Mouse (Mus musculus) lung, postnatal 0 days (tissue): ENCODE data around the gene Nup210. TPM values are rescaled to one million over a fixed set of nuclear protein-coding genes. Genes with fewer than 3 reads are reported as not detected.
A peak's percentile ranks its signal among the peaks of the same experiment; 100 is the strongest.

ENCODE experiments used
- ATAC-seq: fragments of 200-750 bp; cut with Nextera tagmentation; 2 replicates; pipeline ENCODE4 v1.8.0; 2017; ENCODE audit warnings: moderate library complexity
- DNase-seq: peaks from one replicate; pipeline ENCODE4 v3.0.0-alpha.2; 2016; ENCODE audit warnings: low spot score
- H3K27ac ChIP-seq: fragments of 300-500 bp; sonication (generic); 2 replicates; pipeline ENCODE4 v1.5.1; 2014; ENCODE audit warnings: antibody characterized with exemption, mild to moderate bottlenecking, low read length, mixed read lengths
- H3K27me3 ChIP-seq: fragments of 300-500 bp; sonication (generic); replicated peaks from 2 replicates; pipeline ENCODE4 v1.6.1; 2014; ENCODE audit warnings: low read length, mixed read lengths; ENCODE audit not compliant: insufficient read depth
- H3K36me3 ChIP-seq: fragments of 300-500 bp; sonication (generic); 2 replicates; pipeline ENCODE4 v1.6.1; 2014; ENCODE audit warnings: low read length, mixed read lengths; ENCODE audit not compliant: insufficient read depth
- H3K4me1 ChIP-seq: fragments of 300-500 bp; sonication (generic); 2 replicates; pipeline ENCODE4 v1.6.1; 2014; ENCODE audit warnings: antibody characterized with exemption, low read depth, low read length, mixed read lengths; ENCODE audit not compliant: insufficient read depth
- H3K4me2 ChIP-seq: fragments of 300-500 bp; sonication (generic); replicated peaks from 2 replicates; pipeline ENCODE4 v1.6.1; 2014; ENCODE audit warnings: low read depth, mild to moderate bottlenecking, low read length, moderate library complexity, mixed read lengths
- H3K4me3 ChIP-seq: fragments of 300-500 bp; sonication (generic); 2 replicates; pipeline ENCODE4 v1.5.1; 2014; ENCODE audit warnings: low read depth, low read length
- H3K9ac ChIP-seq: fragments of 300-500 bp; sonication (generic); replicated peaks from 2 replicates; pipeline ENCODE4 v1.6.1; 2014; ENCODE audit warnings: low read depth, mild to moderate bottlenecking
- H3K9me3 ChIP-seq: fragments of 300-500 bp; sonication (generic); 2 replicates; pipeline ENCODE4 v1.6.1; 2016; ENCODE audit warnings: low read length, mixed read lengths
- CTCF ChIP-seq: IDR thresholded peaks from 2 replicates; pipeline ENCODE4 v1.5.1; 2016; ENCODE audit warnings: antibody characterized with exemption, mild to moderate bottlenecking
- EP300 ChIP-seq: IDR thresholded peaks from 2 replicates; pipeline ENCODE4 v1.6.1; 2016; ENCODE audit warnings: antibody characterized with exemption, mild to moderate bottlenecking, control low read depth
- WGBS: fragments of 180-500 bp; shearing (Covaris S2); extraction: QIAGEN DNeasy Blood & Tissue Kit; methylation state at CpG from one replicate; pipeline ENCODE4 v1.1.7; 2014; 5-methylcytosine and 5-hydroxymethylcytosine counted together
- polyA plus RNA-seq: library from polyadenylated mRNA; unstranded; fragments of >200 nt; fragmentation: Nextera tagmentation; extraction: Ambion mirVana; gene quantifications from 2 replicates; pipeline ENCODE4 v1.2.1, GENCODE M21; 2015

Nup210 gene
- polyA plus RNA-seq, 1 experiment from 2014 or later: 5.8 TPM

DNA sequence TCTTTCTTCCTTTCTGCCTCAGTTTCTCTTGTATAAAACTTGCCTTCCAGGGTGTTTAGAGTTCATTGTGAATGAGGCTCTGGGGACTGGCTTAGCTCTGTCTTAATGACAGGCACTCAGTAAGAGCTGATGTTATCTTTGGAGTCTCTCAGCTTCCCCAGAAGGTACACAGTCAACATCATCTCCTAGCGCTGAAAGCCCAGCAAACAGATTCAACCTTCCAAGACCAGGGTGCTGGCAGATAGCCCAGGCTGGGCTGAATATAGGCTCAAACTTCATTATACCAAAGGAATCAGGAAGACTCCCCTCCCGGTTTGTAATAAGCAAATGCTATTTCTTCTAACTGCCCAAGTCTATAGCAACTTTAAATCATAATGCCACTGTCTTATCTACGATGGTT is 38.7 kb upstream of the Nup210 start:
- Histone ChIP-seq H3K9ac (no peak overlapping the region), H3K4me3 (no peak overlapping the region), H3K36me3 (no peaks in the 10 kb centered on the region), H3K4me2 (no peak overlapping the region), H3K4me1 (no peaks in the 10 kb centered on the region), H3K27ac (no peak overlapping the region), H3K27me3 (no peaks in the 10 kb centered on the region), H3K9me3 (no peaks in the 10 kb centered on the region)
- 39% methylated on average over 3 of the region's 3 CpGs for WGBS
- ATAC-seq (no peak), DNase-seq (no peak)
- no peak for TF ChIP-seq CTCF
- TF ChIP-seq EP300: no peak

- H3K9me3 ChIP-seq: no peaks in the 10 kb centered on the region
- ATAC-seq (no peak), DNase-seq (no peak)
- H3K27me3 ChIP-seq: no peaks in the 10 kb centered on the region
- no peak overlapping the region for H3K27ac ChIP-seq
- H3K9ac ChIP-seq: no peak overlapping the region
- TF ChIP-seq EP300: no peak
- no peak for TF ChIP-seq CTCF
- H3K4me3 ChIP-seq: no peak overlapping the region
- H3K4me2 ChIP-seq: no peak overlapping the region
- H3K36me3 ChIP-seq: no peaks in the 10 kb centered on the region
- no peaks in the 10 kb centered on the region for H3K4me1 ChIP-seq
- WGBS: 45% methylated on average over 4 of the region's 4 CpGs
These were observed 38.1 kb upstream of the Nup210 start for GRCm38 (mm10) chr6:91154685-91155084.

DNA sequence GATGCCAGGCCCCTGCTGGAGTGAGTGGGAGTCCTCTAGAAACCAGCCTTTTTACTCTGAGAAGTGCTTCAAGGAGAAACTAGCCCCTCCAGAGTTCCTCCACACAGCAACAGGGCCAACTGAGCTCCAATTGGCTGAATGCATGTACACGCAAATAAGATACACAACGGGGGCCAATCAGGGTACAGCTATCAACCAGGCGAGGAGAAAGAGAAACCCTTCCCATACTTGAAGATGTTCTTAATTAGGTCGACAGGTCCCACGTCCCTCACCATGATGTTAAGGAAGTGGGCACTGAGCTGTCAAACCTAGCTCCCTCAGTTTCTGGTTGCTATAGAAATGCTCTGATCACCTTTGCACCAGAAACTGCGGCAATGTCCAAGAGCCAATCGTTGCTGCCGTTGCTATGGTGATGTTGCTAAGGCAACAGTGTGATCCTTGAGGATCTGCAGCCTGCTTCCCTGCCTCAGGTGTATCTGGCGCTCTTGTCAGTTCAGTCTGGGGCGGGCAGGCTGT is 37.0 kb upstream of the Nup210 start:
- WGBS: 2% methylated on average over 10 of the region's 10 CpGs
- ATAC-seq (peak; percentile 27; the same call in 1 of the 2 replicates), DNase-seq (peak; percentile 43)
- Histone ChIP-seq H3K27me3 (no peaks in the 10 kb centered on the region), H3K9ac (no peak overlapping the region), H3K4me1 (no peaks in the 10 kb centered on the region), H3K9me3 (no peaks in the 10 kb centered on the region), H3K4me2 (no peak overlapping the region), H3K27ac (no peak overlapping the region), H3K4me3 (no peak overlapping the region), H3K36me3 (no peaks in the 10 kb centered on the region)
- TF ChIP-seq EP300: no peak
- no peak for TF ChIP-seq CTCF

- H3K9me3 ChIP-seq: no peaks in the 10 kb centered on the region
- H3K4me2 ChIP-seq: no peak overlapping the region
- H3K27ac ChIP-seq: no peak overlapping the region
- ATAC-seq: no peak
- no peak overlapping the region for H3K4me3 ChIP-seq
- H3K9ac ChIP-seq: no peak overlapping the region
- H3K36me3 ChIP-seq: no peaks in the 10 kb centered on the region
- H3K4me1 ChIP-seq: no peaks in the 10 kb centered on the region
- WGBS: 23% methylated on average over 7 of the region's 7 CpGs
- TF ChIP-seq EP300 (no peak), CTCF (no peak)
- H3K27me3 ChIP-seq: no peaks in the 10 kb centered on the region
- DNase-seq: no peak
These were observed 36.4 kb upstream of the Nup210 start for GRCm38 (mm10) chr6:91152892-91153548.

GRCm38 (mm10) chr6:91147152-91147770 is 30.6 kb upstream of the Nup210 start:
- H3K4me1 ChIP-seq: no peaks in the 10 kb centered on the region
- no peaks in the 10 kb centered on the region for H3K36me3 ChIP-seq
- no peak overlapping the region for H3K9ac ChIP-seq
- H3K4me2 ChIP-seq: no peak overlapping the region
- DNase-seq (no peak), ATAC-seq (no peak)
- TF ChIP-seq CTCF: no peak
- TF ChIP-seq EP300: no peak
- H3K27me3 ChIP-seq: no peaks in the 10 kb centered on the region
- H3K4me3 ChIP-seq: no peak overlapping the region
- 77% methylated on average over 2 of the region's 2 CpGs for WGBS
- H3K9me3 ChIP-seq: no peaks in the 10 kb centered on the region
- no peak overlapping the region for H3K27ac ChIP-seq

DNA sequence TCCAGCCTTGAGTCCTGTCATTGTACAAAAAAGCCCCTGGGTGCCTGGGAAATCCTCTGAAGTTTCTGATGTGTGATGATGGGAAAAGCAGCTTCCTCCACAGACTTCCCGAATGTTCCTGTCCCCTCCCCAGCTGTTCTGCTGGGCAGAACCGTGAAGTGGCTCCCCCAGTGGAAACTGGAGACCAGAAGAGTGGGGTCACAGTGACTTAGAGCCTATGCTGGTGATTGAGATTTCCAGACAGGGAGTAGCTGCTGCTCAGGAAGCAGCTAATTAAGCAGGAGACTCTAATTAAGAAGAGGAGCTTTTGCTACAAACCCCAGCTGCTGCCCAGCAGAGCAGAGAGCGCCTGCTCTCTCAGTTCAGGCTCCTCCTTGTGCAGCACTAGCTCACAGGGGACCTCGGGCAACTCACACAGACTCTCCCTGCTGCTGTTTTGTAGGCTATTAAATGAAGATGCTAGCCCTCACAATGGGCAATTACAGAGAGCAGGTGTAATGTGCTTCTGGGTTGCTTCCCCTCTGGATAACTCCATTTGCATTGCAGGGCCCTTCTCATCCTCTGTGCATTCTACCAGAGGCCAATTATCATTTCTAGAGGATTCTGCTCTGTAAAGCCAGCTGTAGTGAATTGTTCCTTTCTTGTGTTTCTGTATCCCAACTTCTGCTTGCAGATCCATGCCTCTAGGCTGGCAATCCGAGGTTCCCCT is 30.0 kb upstream of the Nup210 start:
- Histone ChIP-seq H3K4me1 (no peaks in the 10 kb centered on the region), H3K9me3 (no peaks in the 10 kb centered on the region), H3K36me3 (no peaks in the 10 kb centered on the region), H3K27ac (no peak overlapping the region), H3K4me2 (no peak overlapping the region), H3K27me3 (no peaks in the 10 kb centered on the region), H3K9ac (no peak overlapping the region), H3K4me3 (no peak overlapping the region)
- DNase-seq (no peak), ATAC-seq (no peak)
- 41% methylated on average over 5 of the region's 5 CpGs for WGBS
- TF ChIP-seq EP300: no peak
- TF ChIP-seq CTCF: no peak
